Mouse (Mus musculus) liver, embryonic 16.5 days (tissue): ENCODE data around the gene Plekhs1. TPM values are rescaled to one million over a fixed set of nuclear protein-coding genes. Genes with fewer than 3 reads are reported as not detected.

Experiments used
- ATAC-seq: fragments of 200-750 bp; cut with Nextera tagmentation; 2 replicates; pipeline ENCODE4 v1.8.0; 2017; ENCODE audit warnings: low read depth, mild to moderate bottlenecking, moderate number of reproducible peaks, moderate library complexity
- H3K27ac ChIP-seq: fragments of 300-500 bp; sonication (generic); 2 replicates; pipeline ENCODE4 v1.5.1; 2014; ENCODE audit warnings: mild to moderate bottlenecking, low read length
- H3K27me3 ChIP-seq: fragments of 300-500 bp; sonication (generic); 2 replicates; pipeline ENCODE4 v1.6.1; 2014; ENCODE audit warnings: low read depth, low read length, mixed read lengths; ENCODE audit not compliant: control insufficient read depth, insufficient read depth
- H3K36me3 ChIP-seq: fragments of 300-500 bp; sonication (generic); 2 replicates; pipeline ENCODE4 v1.6.1; 2014; ENCODE audit warnings: mild to moderate bottlenecking; ENCODE audit not compliant: control insufficient read depth, insufficient read depth
- H3K4me1 ChIP-seq: fragments of 300-500 bp; sonication (generic); 2 replicates; pipeline ENCODE4 v1.6.1; 2014; ENCODE audit warnings: low read depth, low read length, mixed read lengths; ENCODE audit not compliant: control insufficient read depth
- H3K4me2 ChIP-seq: fragments of 300-500 bp; sonication (generic); 2 replicates; pipeline ENCODE4 v1.6.1; 2014; ENCODE audit warnings: low read depth, low read length, mixed read lengths
- H3K4me3 ChIP-seq: fragments of 300-500 bp; sonication (generic); 2 replicates; pipeline ENCODE4 v1.5.1; 2014; ENCODE audit warnings: low read depth, mild to moderate bottlenecking, low read length
- H3K9ac ChIP-seq: fragments of 300-500 bp; sonication (generic); 2 replicates; pipeline ENCODE4 v1.6.1; 2014; ENCODE audit warnings: low read depth, low read length
- H3K9me3 ChIP-seq: fragments of 300-500 bp; sonication (generic); replicated peaks from 2 replicates; pipeline ENCODE4 v1.6.1; 2016; ENCODE audit warnings: low read length; ENCODE audit not compliant: control insufficient read depth
- WGBS: fragments of 180-500 bp; shearing (Covaris S2); extraction: QIAGEN DNeasy Blood & Tissue Kit; methylation state at CpG from one replicate; pipeline ENCODE4 v1.1.7; 2014; ENCODE audit not compliant: insufficient replicate concordance; 5-methylcytosine and 5-hydroxymethylcytosine counted together
- polyA plus RNA-seq: library from polyadenylated mRNA; unstranded; fragments of >200 nt; fragmentation: Nextera tagmentation; extraction: Ambion mirVana; gene quantifications from 2 replicates; pipeline ENCODE4 v1.2.1, GENCODE M21; 2015

Plekhs1 gene
- polyA plus RNA-seq, 1 experiment from 2014 or later: not detected

GRCm38 (mm10) chr19:56430369-56430768, 31.1 kb upstream of the Plekhs1 start:
- ATAC-seq: no peak
- Histone ChIP-seq H3K9me3 (no peaks in the 10 kb centered on the region), H3K4me1 (no peaks in the 10 kb centered on the region), H3K27me3 (no peaks in the 10 kb centered on the region), H3K4me2 (no peak overlapping the region), H3K4me3 (no peak overlapping the region), H3K27ac (no peak overlapping the region), H3K36me3 (no peaks in the 10 kb centered on the region; the same call in 1 of the 2 replicates), H3K9ac (no peak overlapping the region)
- WGBS: 77% methylated on average over 8 of the region's 8 CpGs

- 84% methylated on average over 10 of the region's 10 CpGs for WGBS
- Histone ChIP-seq H3K9me3 (no peaks in the 10 kb centered on the region), H3K4me3 (no peak overlapping the region), H3K4me1 (no peaks in the 10 kb centered on the region), H3K4me2 (no peak overlapping the region), H3K27ac (no peak overlapping the region), H3K36me3 (peaks cover 5% of the 10 kb centered on the region), H3K27me3 (no peaks in the 10 kb centered on the region), H3K9ac (no peak overlapping the region)
- ATAC-seq: no peak
Observed at GRCm38 (mm10) chr19:56432706-56433105, 28.7 kb upstream of the Plekhs1 start.

- Histone ChIP-seq H3K4me3 (no peak overlapping the region), H3K9ac (no peak overlapping the region), H3K27me3 (no peaks in the 10 kb centered on the region), H3K36me3 (peaks cover 5% of the 10 kb centered on the region), H3K4me1 (peaks cover 4% of the 10 kb centered on the region), H3K9me3 (no peaks in the 10 kb centered on the region), H3K27ac (no peak overlapping the region), H3K4me2 (no peak overlapping the region)
- no peak for ATAC-seq
- whole genome bisulfite sequencing: 75% methylated on average over 7 of the region's 7 CpGs
Observed at GRCm38 (mm10) chr19:56433581-56433980, 27.9 kb upstream of the Plekhs1 start.

GRCm38 (mm10) chr19:56436380-56436779, 25.1 kb upstream of the Plekhs1 start:
- Histone ChIP-seq H3K4me2 (no peak overlapping the region), H3K36me3 (peaks cover 5% of the 10 kb centered on the region), H3K27me3 (no peaks in the 10 kb centered on the region), H3K4me3 (no peak overlapping the region), H3K4me1 (peaks cover 24% of the 10 kb centered on the region), H3K27ac (no peak overlapping the region), H3K9ac (no peak overlapping the region), H3K9me3 (no peaks in the 10 kb centered on the region)
- WGBS: 86% methylated on average over 13 of the region's 13 CpGs
- ATAC-seq: no peak

- H3K36me3 ChIP-seq: peaks cover 5% of the 10 kb centered on the region
- H3K4me2 ChIP-seq: peak overlapping the region; percentile 42; the same call in 1 of the 2 replicates
- H3K27ac ChIP-seq: peak overlapping the region; percentile 82
- 62% methylated on average over 7 of the region's 7 CpGs for WGBS
- H3K4me3 ChIP-seq: no peak overlapping the region
- no peaks in the 10 kb centered on the region for H3K27me3 ChIP-seq
- peaks cover 24% of the 10 kb centered on the region for H3K4me1 ChIP-seq
- no peak for ATAC-seq
- H3K9me3 ChIP-seq: no peaks in the 10 kb centered on the region
- H3K9ac ChIP-seq: no peak overlapping the region
Observed at GRCm38 (mm10) chr19:56438357-56439071, 22.9 kb upstream of the Plekhs1 start.

GRCm38 (mm10) chr19:56439072-56439434, 22.4 kb upstream of the Plekhs1 start:
- H3K4me1 ChIP-seq: peaks cover 24% of the 10 kb centered on the region
- H3K27me3 ChIP-seq: no peaks in the 10 kb centered on the region
- H3K36me3 ChIP-seq: peaks cover 5% of the 10 kb centered on the region
- no peak overlapping the region for H3K4me3 ChIP-seq
- ATAC-seq: peak; percentile 95
- 24% methylated on average over 6 of the region's 6 CpGs for WGBS
- H3K27ac ChIP-seq: peak overlapping the region; percentile 82
- no peaks in the 10 kb centered on the region for H3K9me3 ChIP-seq
- H3K9ac ChIP-seq: no peak overlapping the region
- peak overlapping the region; percentile 42 for H3K4me2 ChIP-seq

GRCm38 (mm10) chr19:56443445-56443844, 18.0 kb upstream of the Plekhs1 start:
- Histone ChIP-seq H3K27ac (no peak overlapping the region), H3K4me1 (peaks cover 21% of the 10 kb centered on the region), H3K4me2 (no peak overlapping the region), H3K9ac (no peak overlapping the region), H3K36me3 (no peaks in the 10 kb centered on the region), H3K9me3 (no peaks in the 10 kb centered on the region), H3K4me3 (no peak overlapping the region), H3K27me3 (no peaks in the 10 kb centered on the region)
- 76% methylated on average over 14 of the region's 14 CpGs for WGBS
- ATAC-seq: no peak

GRCm38 (mm10) chr19:56448784-56449183, 12.7 kb upstream of the Plekhs1 start:
- no peaks in the 10 kb centered on the region for H3K4me1 ChIP-seq
- no peak for ATAC-seq
- H3K4me3 ChIP-seq: no peak overlapping the region
- no peaks in the 10 kb centered on the region for H3K36me3 ChIP-seq
- no peak overlapping the region for H3K4me2 ChIP-seq
- no peaks in the 10 kb centered on the region for H3K27me3 ChIP-seq
- no peaks in the 10 kb centered on the region for H3K9me3 ChIP-seq
- H3K9ac ChIP-seq: no peak overlapping the region
- H3K27ac ChIP-seq: no peak overlapping the region
- 78% methylated on average over 4 of the region's 4 CpGs for WGBS

- 74% methylated on average over 8 of the region's 8 CpGs for WGBS
- ATAC-seq: no peak
- Histone ChIP-seq H3K9ac (no peak overlapping the region), H3K4me2 (no peak overlapping the region), H3K4me1 (no peaks in the 10 kb centered on the region), H3K9me3 (no peaks in the 10 kb centered on the region), H3K4me3 (no peak overlapping the region), H3K27ac (no peak overlapping the region), H3K36me3 (no peaks in the 10 kb centered on the region), H3K27me3 (no peaks in the 10 kb centered on the region)
Observed at GRCm38 (mm10) chr19:56449537-56449936, 11.9 kb upstream of the Plekhs1 start.
